Mouse (Mus musculus) inflammation-experienced regulatory T-cells (primary cell): ENCODE results near the gene Gm13275. TPM values are rescaled to one million over a fixed set of nuclear protein-coding genes. Genes with fewer than 3 reads are reported as not detected.

Experiments
- polyA plus RNA-seq, 2 experiments: library from polyadenylated mRNA; unstranded; fragments of 100-300 nt; shearing (Covaris generic); gene quantifications; one replicate each; pipeline ENCODE4 v1.2.1; 2017

Gene Gm13275
- polyA plus RNA-seq, 2 experiments from 2014 or later = not detected

Other genes with a start within 250 kb of the Gm13275 start
- 1 to 10 TPM in 1 of 2 experiments, under 1 TPM in 1; 0.45 to 2.3 TPM for gene Ifna15, start 236.2 kb upstream of the Gm13275 start, polyA plus RNA-seq
- gene Ifna14, start 222.7 kb upstream of the Gm13275 start, polyA plus RNA-seq = under 1 TPM in 1 of 2 experiments, not detected in 1; 0.70 TPM
- gene Ifna9, start 202.1 kb upstream of the Gm13275 start, polyA plus RNA-seq = not detected
- gene Ifna12, start 191.1 kb upstream of the Gm13275 start, polyA plus RNA-seq = not detected
- under 1 TPM in 1 of 2 experiments, not detected in 1; 0.47 TPM for gene C87499, start 160.1 kb upstream of the Gm13275 start, polyA plus RNA-seq
- gene Ifna13, start 150.0 kb upstream of the Gm13275 start, polyA plus RNA-seq = not detected
- not detected for gene Ifna16, start 117.6 kb upstream of the Gm13275 start, polyA plus RNA-seq
- gene Ifna2, start 110.6 kb upstream of the Gm13275 start, polyA plus RNA-seq = not detected
- gene Ifnab, start 103.1 kb upstream of the Gm13275 start, polyA plus RNA-seq = under 1 TPM in 1 of 2 experiments, not detected in 1; 0.30 TPM
- gene Gm26566, start 72.7 kb upstream of the Gm13275 start, polyA plus RNA-seq = not detected
- gene Klhl9, start 72.0 kb upstream of the Gm13275 start, polyA plus RNA-seq = 10 to 100 TPM; 19.8 to 29.0 TPM
- not detected for gene Gm13271, start 39.6 kb upstream of the Gm13275 start, polyA plus RNA-seq
- 1 to 10 TPM in 1 of 2 experiments, under 1 TPM in 1; 0.62 to 1.0 TPM for gene Gm13283, start 34.4 kb upstream of the Gm13275 start, polyA plus RNA-seq
- under 1 TPM in 1 of 2 experiments, not detected in 1; 0.82 TPM for gene Gm13290, start 20.7 kb upstream of the Gm13275 start, polyA plus RNA-seq
- gene Gm13289, start 17.6 kb upstream of the Gm13275 start, polyA plus RNA-seq = not detected
- not detected for gene Gm13272, start 14.6 kb upstream of the Gm13275 start, polyA plus RNA-seq
- 1 to 10 TPM in 1 of 2 experiments, not detected in 1; 1.5 TPM for gene Ifnz, start 12.4 kb upstream of the Gm13275 start, polyA plus RNA-seq
- gene Gm13276, start 8.8 kb upstream of the Gm13275 start, polyA plus RNA-seq = not detected
- not detected for gene Gm13277, start 5.9 kb upstream of the Gm13275 start, polyA plus RNA-seq
- gene Gm13278, start 2.9 kb upstream of the Gm13275 start, polyA plus RNA-seq = not detected
- gene Gm13279, start 2.9 kb downstream of the Gm13275 start, polyA plus RNA-seq = not detected
- gene Gm13285, start 5.2 kb downstream of the Gm13275 start, polyA plus RNA-seq = 1 to 10 TPM in 1 of 2 experiments, under 1 TPM in 1; 0.94 to 3.7 TPM
- not detected for gene Gm13287, start 8.8 kb downstream of the Gm13275 start, polyA plus RNA-seq
- gene Gm13288, start 11.0 kb downstream of the Gm13275 start, polyA plus RNA-seq = not detected
- not detected for gene Ifna7, start 21.7 kb downstream of the Gm13275 start, polyA plus RNA-seq
- gene Ifna11, start 25.5 kb downstream of the Gm13275 start, polyA plus RNA-seq = not detected
- not detected for gene Ifna6, start 32.9 kb downstream of the Gm13275 start, polyA plus RNA-seq
- not detected for gene Ifna5, start 41.0 kb downstream of the Gm13275 start, polyA plus RNA-seq
- gene Ifna4, start 47.4 kb downstream of the Gm13275 start, polyA plus RNA-seq = under 1 TPM in 1 of 2 experiments, not detected in 1; 0.71 TPM
- gene Ifna1, start 55.6 kb downstream of the Gm13275 start, polyA plus RNA-seq = not detected
- not detected for gene Ifne, start 85.7 kb downstream of the Gm13275 start, polyA plus RNA-seq